Mouse (Mus musculus) neural tube, embryonic 13.5 days (tissue): Measurements from ENCODE around the gene 4933414I15Rik. TPM values are rescaled to one million over a fixed set of nuclear protein-coding genes. Genes with fewer than 3 reads are reported as not detected.

Experiments used
- ATAC-seq: fragments of 200-750 bp; cut with Nextera tagmentation; 2 replicates; pipeline ENCODE4 v1.8.0; 2017; ENCODE audit warnings: low read depth, mild to moderate bottlenecking, moderate TSS enrichment, moderate library complexity
- H3K27ac ChIP-seq: fragments of 300-500 bp; sonication (generic); replicated peaks from 2 replicates; pipeline ENCODE4 v1.5.1; 2015; ENCODE audit warnings: moderate library complexity, mild to moderate bottlenecking, inconsistent platforms
- H3K27me3 ChIP-seq: fragments of 300-500 bp; sonication (generic); 2 replicates; pipeline ENCODE4 v1.6.1; 2015; ENCODE audit warnings: mild to moderate bottlenecking, inconsistent platforms
- H3K36me3 ChIP-seq: fragments of 300-500 bp; sonication (generic); 2 replicates; pipeline ENCODE4 v1.6.1; 2015; ENCODE audit warnings: mild to moderate bottlenecking, inconsistent platforms
- H3K4me1 ChIP-seq: fragments of 300-500 bp; sonication (generic); replicated peaks from 2 replicates; pipeline ENCODE4 v1.6.1; 2015; ENCODE audit warnings: inconsistent platforms
- H3K4me2 ChIP-seq: fragments of 300-500 bp; sonication (generic); 2 replicates; pipeline ENCODE4 v1.6.1; 2015; ENCODE audit warnings: inconsistent platforms, mild to moderate bottlenecking, moderate library complexity
- H3K4me3 ChIP-seq: fragments of 300-500 bp; sonication (generic); 2 replicates; pipeline ENCODE4 v1.5.1; 2015; ENCODE audit warnings: mild to moderate bottlenecking, inconsistent platforms
- H3K9ac ChIP-seq: fragments of 300-500 bp; sonication (generic); 2 replicates; pipeline ENCODE4 v1.6.1; 2015; ENCODE audit warnings: moderate library complexity, mild to moderate bottlenecking, inconsistent platforms
- H3K9me3 ChIP-seq: fragments of 300-500 bp; sonication (generic); 2 replicates; pipeline ENCODE4 v1.6.1; 2016; ENCODE audit warnings: inconsistent platforms
- WGBS: fragments of 180-500 bp; shearing (Covaris S2); methylation state at CpG from one replicate; pipeline ENCODE4 v1.1.7; 2015; 5-methylcytosine and 5-hydroxymethylcytosine counted together
- polyA plus RNA-seq: library from polyadenylated mRNA; unstranded; fragments of >200 nt; fragmentation: Nextera tagmentation; extraction: Ambion mirVana; gene quantifications from 2 replicates; pipeline ENCODE4 v1.2.1, GENCODE M21; 2015

4933414I15Rik gene
- polyA plus RNA-seq, 1 experiment from 2014 or later = not detected

DNA sequence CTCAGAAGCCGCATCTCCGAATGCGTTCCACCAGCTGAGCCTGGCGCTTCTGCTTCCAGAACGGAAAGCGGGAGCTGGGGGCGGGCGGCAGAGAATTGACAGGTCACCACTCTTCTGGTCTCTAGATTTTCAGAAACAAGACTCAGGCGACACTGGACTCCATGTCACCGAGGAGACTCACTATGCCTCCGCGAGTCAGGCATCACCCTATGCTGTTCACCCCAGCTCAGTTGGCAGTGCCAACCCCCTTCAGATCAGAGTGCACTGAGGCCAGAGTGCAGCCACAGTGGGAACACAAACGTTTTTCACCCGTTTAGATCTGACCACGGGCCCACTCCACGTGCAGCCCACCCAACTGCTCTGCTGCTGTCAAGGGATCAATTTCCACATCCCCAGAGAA lies 12.5 kb downstream of the 4933414I15Rik start:
- H3K9ac ChIP-seq = peak overlapping the region; percentile 84
- no peaks in the 10 kb centered on the region for H3K9me3 ChIP-seq
- peak; percentile 80 for ATAC-seq
- 2% methylated on average over 16 of the region's 16 CpGs for WGBS
- H3K27ac ChIP-seq = peak overlapping the region; percentile 82
- H3K4me3 ChIP-seq = peak overlapping the region; percentile 60
- peak overlapping the region; percentile 90 for H3K4me2 ChIP-seq
- H3K27me3 ChIP-seq = no peaks in the 10 kb centered on the region
- no peaks in the 10 kb centered on the region; the same call in 1 of the 2 replicates for H3K36me3 ChIP-seq
- H3K4me1 ChIP-seq = peaks cover 13% of the 10 kb centered on the region

GRCm38 (mm10) chr11:50930469-50931014 lies 13.0 kb downstream of the 4933414I15Rik start:
- H3K4me1 ChIP-seq = peaks cover 13% of the 10 kb centered on the region
- no peaks in the 10 kb centered on the region for H3K9me3 ChIP-seq
- peak overlapping the region; percentile 84 for H3K9ac ChIP-seq
- H3K27me3 ChIP-seq = no peaks in the 10 kb centered on the region
- ATAC-seq = no peak
- H3K27ac ChIP-seq = peak overlapping the region; percentile 82
- no peaks in the 10 kb centered on the region; the same call in 1 of the 2 replicates for H3K36me3 ChIP-seq
- 31% methylated on average over 14 of the region's 14 CpGs for WGBS
- H3K4me3 ChIP-seq = peak overlapping the region; percentile 60
- peak overlapping the region; percentile 90 for H3K4me2 ChIP-seq

DNA sequence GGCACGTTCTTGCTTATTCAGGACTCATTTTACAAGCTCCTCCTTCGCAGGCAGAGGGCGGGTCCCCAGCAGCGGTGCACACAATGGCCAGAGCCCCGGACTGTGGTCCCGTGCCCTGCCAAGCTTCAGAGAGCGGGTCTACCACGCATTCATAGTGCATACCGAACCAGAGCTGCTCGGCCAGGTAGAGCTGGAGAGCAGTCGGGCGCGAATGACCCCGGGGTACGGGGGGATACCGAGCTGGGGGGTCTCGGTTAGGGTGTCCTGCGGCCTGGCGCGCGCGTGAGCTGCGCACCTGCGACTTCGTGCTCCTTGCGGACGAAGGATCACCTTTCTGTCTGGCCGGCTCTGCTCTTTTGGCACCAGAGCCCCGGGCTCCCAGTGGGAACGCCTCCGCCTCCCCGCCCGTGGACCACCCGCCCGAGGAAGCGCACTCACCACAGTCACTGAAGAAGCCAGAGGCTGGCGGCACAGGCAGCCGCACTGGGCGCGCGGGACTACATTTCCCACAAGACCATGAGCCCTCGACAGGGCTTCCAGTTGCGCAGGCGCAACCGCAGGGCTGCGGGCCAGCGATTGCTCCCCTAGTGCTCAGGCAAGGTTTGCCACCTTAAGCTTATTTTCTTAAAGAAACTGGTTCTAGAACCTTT lies 27.8 kb downstream of the 4933414I15Rik start, which contains the start of gene Zfp2:
Gene Zfp2 (minus strand): TSS at position 495 of the 650 bp plus-strand sequence.
- Histone ChIP-seq H3K4me2 (peak within 1 kb of the TSS; percentile 40), H3K4me3 (peak within 1 kb of the TSS; percentile 87), H3K27me3 (no peaks in the 10 kb centered on the region), H3K9me3 (peaks cover 24% of the 10 kb centered on the region), H3K36me3 (peaks cover 32% of the 10 kb centered on the region), H3K4me1 (peaks cover 10% of the 10 kb centered on the region), H3K9ac (peak within 1 kb of the TSS; percentile 91), H3K27ac (peak within 1 kb of the TSS; percentile 93)
- WGBS = under 1% methylated on average over 47 of the region's 47 CpGs
- peak; percentile 99 for ATAC-seq

- H3K9me3 ChIP-seq = peaks cover 36% of the 10 kb centered on the region
- H3K4me2 ChIP-seq = peak overlapping the region; percentile 40; the same call in 1 of the 2 replicates
- WGBS = 93% methylated on average over 3 of the region's 3 CpGs
- ATAC-seq = no peak
- no peaks in the 10 kb centered on the region for H3K27me3 ChIP-seq
- no peak overlapping the region for H3K27ac ChIP-seq
- H3K9ac ChIP-seq = no peak overlapping the region
- peaks cover 46% of the 10 kb centered on the region for H3K36me3 ChIP-seq
- 0 out of 2 replicates have a peak overlapping the region, but pooled peaks have one; percentile 87 for H3K4me3 ChIP-seq
- peaks cover 10% of the 10 kb centered on the region for H3K4me1 ChIP-seq
Measured at GRCm38 (mm10) chr11:50914461-50914860, 29.1 kb downstream of the 4933414I15Rik start.

DNA sequence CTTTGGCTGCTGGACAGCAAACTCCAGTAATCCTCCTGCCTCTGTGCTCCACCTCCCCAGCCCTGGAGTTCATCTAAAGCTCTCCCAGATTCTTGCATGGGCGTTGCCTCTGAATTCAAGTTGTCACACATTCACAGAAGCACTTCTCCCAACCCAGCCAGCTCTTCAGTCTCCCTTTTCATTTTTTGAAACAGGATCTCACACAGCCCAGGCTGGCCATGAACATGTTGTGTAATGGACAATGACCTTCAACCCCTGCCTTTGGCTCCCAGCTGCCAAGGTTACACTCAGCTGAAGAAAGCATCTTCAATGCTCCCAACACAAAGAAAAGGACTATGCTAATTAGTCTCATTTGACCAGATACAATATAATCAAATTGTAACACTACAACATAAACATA lies 30.3 kb downstream of the 4933414I15Rik start:
- WGBS = 92% methylated on average over 1 of the region's 1 CpGs
- Histone ChIP-seq H3K4me2 (no peak overlapping the region), H3K9ac (no peak overlapping the region), H3K36me3 (peaks cover 57% of the 10 kb centered on the region), H3K27ac (no peak overlapping the region), H3K4me1 (peaks cover 10% of the 10 kb centered on the region), H3K9me3 (peaks cover 47% of the 10 kb centered on the region), H3K27me3 (no peaks in the 10 kb centered on the region), H3K4me3 (no peak overlapping the region)
- ATAC-seq = no peak

- Histone ChIP-seq H3K4me1 (no peaks in the 10 kb centered on the region), H3K27me3 (no peaks in the 10 kb centered on the region), H3K9me3 (peaks cover 89% of the 10 kb centered on the region), H3K4me2 (no peak overlapping the region), H3K9ac (no peak overlapping the region), H3K4me3 (no peak overlapping the region), H3K27ac (no peak overlapping the region), H3K36me3 (peaks cover 99% of the 10 kb centered on the region)
- 90% methylated on average over 5 of the region's 5 CpGs for WGBS
- ATAC-seq = no peak
Measured at GRCm38 (mm10) chr11:50908136-50908535, 35.4 kb downstream of the 4933414I15Rik start.

DNA sequence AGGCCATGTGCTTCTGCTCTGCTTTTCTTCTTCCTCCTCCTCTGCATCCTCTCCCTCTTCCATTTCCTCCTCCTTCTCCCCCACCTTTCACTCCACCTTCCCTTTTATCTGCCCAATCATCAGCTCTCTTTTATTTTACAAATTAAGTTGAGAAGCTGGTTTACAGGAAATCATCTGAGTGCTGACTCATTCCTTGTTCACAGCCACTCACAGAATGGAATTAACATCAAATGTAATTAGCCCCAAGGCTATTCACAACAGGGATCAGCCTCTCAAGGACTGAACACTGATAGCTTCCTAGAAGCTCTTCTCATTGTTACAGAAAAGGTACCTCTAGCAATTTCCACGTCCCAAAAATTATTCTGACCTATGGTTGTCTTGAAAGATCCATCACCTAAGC lies 46.2 kb downstream of the 4933414I15Rik start:
- Histone ChIP-seq H3K4me3 (no peak overlapping the region), H3K36me3 (peaks cover 69% of the 10 kb centered on the region), H3K9me3 (peaks cover 92% of the 10 kb centered on the region), H3K4me1 (no peaks in the 10 kb centered on the region), H3K9ac (no peak overlapping the region), H3K27ac (no peak overlapping the region), H3K4me2 (no peak overlapping the region), H3K27me3 (no peaks in the 10 kb centered on the region)
- ATAC-seq = no peak
- WGBS = 74% methylated on average over 1 of the region's 1 CpGs

GRCm38 (mm10) chr11:50892441-50892840 lies 51.1 kb downstream of the 4933414I15Rik start:
- 64% methylated on average over 2 of the region's 2 CpGs for WGBS
- H3K4me3 ChIP-seq = no peak overlapping the region
- H3K4me2 ChIP-seq = no peak overlapping the region
- H3K27me3 ChIP-seq = no peaks in the 10 kb centered on the region
- peaks cover 22% of the 10 kb centered on the region for H3K36me3 ChIP-seq
- H3K9ac ChIP-seq = no peak overlapping the region
- ATAC-seq = no peak
- peaks cover 46% of the 10 kb centered on the region for H3K9me3 ChIP-seq
- no peak overlapping the region for H3K27ac ChIP-seq
- 0 out of 2 replicates have a peak, but pooled peaks cover 6% of the 10 kb centered on the region for H3K4me1 ChIP-seq

Other genes with a start within 250 kb of the 4933414I15Rik start
- gene Zfp354c, start 116.0 kb downstream of the 4933414I15Rik start, polyA plus RNA-seq = 53.0 and 55.6 TPM in 2 replicates
- 0.99 and 1.5 TPM in 2 replicates for gene Zfp879, start 102.2 kb downstream of the 4933414I15Rik start, polyA plus RNA-seq
- gene Grm6, start 93.1 kb downstream of the 4933414I15Rik start, polyA plus RNA-seq = not detected in 2 replicates
- gene Zfp454, start 56.1 kb downstream of the 4933414I15Rik start, polyA plus RNA-seq = 11.7 and 14.1 TPM in 2 replicates
- gene Zfp2, start 27.6 kb downstream of the 4933414I15Rik start, polyA plus RNA-seq = 38.6 and 43.2 TPM in 2 replicates
- 3.2 and 4.1 TPM in 2 replicates for gene Zfp354b, start 12.1 kb downstream of the 4933414I15Rik start, polyA plus RNA-seq
- gene Prop1, start 10.0 kb upstream of the 4933414I15Rik start, polyA plus RNA-seq = not detected in 2 replicates
- not detected in 2 replicates for gene Olfr1378, start 22.8 kb upstream of the 4933414I15Rik start, polyA plus RNA-seq
- gene Olfr1377, start 38.2 kb upstream of the 4933414I15Rik start, polyA plus RNA-seq = not detected in 2 replicates
- gene Olfr51, start 59.8 kb upstream of the 4933414I15Rik start, polyA plus RNA-seq = not detected in 2 replicates
- gene Olfr54, start 70.5 kb upstream of the 4933414I15Rik start, polyA plus RNA-seq = not detected in 2 replicates
- not detected in 2 replicates for gene Olfr1375, start 104.3 kb upstream of the 4933414I15Rik start, polyA plus RNA-seq
- 10.8 and 11.2 TPM in 2 replicates for gene Zfp354a, start 115.5 kb upstream of the 4933414I15Rik start, polyA plus RNA-seq